Mouse (Mus musculus) neutrophil, adult 5-6 weeks (primary cell): Measurements from ENCODE around the gene Rnf166. TPM values are rescaled to one million over a fixed set of nuclear protein-coding genes. Genes with fewer than 3 reads are reported as not detected.
A peak's percentile ranks its signal among the peaks of the same experiment; 100 is the strongest.

ENCODE experiments used
- ATAC-seq: fragments of 151-379, 151-347 bp; 2 replicates; pipeline ENCODE4 v1.8.0; 2017; ENCODE audit warnings: mild to moderate bottlenecking, moderate TSS enrichment; ENCODE audit not compliant: insufficient number of reproducible peaks, poor library complexity, low FRiP score, severe bottlenecking; ENCODE audit errors: extremely low read depth
- total RNA-seq: library from RNA; stranded (forward); fragments of 200-1000 nt; gene quantifications from 2 replicates; pipeline ENCODE4 v1.2.3, GENCODE M21; 2017

Gene Rnf166
- total RNA-seq, 1 experiment from 2014 or later: 42.0 TPM

GRCm38 (mm10) chr8:122444058-122444748, 31.7 kb downstream of the Rnf166 start:
- ATAC-seq: no peak

GRCm38 (mm10) chr8:122443262-122444006, 32.4 kb downstream of the Rnf166 start, which contains the start of gene Mvd:
TSS of gene Mvd (minus strand) at chr8:122443422.
- ATAC-seq: peak; percentile 95

DNA sequence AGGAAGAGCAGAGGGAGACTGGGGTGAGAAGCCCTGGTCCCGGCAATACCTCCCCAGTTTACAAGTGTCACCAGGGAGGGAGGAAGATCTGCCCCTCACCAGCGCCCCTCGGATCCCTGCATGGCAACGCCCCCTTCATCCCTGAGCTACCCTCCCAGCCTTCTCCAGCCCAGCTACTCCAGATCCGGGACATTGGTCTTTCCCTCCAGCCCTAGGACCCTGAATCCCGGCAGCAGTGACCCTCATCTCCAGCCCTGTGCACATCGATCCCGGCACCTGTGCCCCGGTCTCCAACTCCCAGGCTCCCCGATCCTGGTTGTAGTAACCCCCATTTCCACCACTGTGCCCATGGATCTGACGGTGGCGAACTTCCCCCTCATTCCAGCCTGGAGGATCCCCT, 33.1 kb downstream of the Rnf166 start:
- ATAC-seq: no peak

DNA sequence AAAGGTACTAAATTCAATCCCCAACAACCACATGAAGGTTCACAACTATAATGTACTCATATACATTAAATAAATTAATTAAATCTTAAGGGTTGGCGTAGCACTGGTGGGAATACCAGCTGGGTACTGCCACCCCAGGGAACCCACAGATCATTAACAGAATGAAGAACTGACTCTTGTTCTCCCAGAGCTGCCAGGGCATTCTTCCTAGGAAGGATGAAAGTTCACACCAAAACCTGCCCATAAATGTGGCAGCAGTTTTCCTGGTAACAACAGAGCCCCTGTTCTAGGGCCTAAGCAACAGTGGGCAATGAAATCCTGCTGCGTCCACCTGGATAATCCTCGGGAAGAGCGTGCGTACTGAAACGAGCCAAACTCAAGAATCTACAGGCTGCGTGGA, 33.5 kb downstream of the Rnf166 start:
- no peak for ATAC-seq

- no peak for ATAC-seq
Observed at GRCm38 (mm10) chr8:122441326-122441725, 34.5 kb downstream of the Rnf166 start.

DNA sequence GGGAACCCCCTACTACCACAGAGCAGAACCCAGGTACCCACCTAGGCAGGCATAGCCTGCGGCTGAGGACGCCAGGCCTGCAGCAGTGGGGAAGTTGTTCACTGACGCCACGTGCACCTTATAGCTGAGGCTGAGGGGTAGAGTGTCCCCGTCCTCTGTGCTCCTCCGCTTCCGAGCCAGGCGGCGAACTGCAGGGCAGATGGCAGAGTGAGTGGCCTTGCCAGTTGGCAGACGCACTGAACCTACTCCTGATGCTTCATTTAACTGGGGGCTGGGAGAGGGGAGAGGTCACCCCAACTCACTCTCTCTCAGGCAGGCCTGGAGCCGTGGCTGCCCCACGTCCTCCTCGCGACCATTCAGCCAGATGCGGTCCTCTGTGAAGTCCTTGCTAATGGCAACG, 36.5 kb downstream of the Rnf166 start:
- no peak for ATAC-seq

DNA sequence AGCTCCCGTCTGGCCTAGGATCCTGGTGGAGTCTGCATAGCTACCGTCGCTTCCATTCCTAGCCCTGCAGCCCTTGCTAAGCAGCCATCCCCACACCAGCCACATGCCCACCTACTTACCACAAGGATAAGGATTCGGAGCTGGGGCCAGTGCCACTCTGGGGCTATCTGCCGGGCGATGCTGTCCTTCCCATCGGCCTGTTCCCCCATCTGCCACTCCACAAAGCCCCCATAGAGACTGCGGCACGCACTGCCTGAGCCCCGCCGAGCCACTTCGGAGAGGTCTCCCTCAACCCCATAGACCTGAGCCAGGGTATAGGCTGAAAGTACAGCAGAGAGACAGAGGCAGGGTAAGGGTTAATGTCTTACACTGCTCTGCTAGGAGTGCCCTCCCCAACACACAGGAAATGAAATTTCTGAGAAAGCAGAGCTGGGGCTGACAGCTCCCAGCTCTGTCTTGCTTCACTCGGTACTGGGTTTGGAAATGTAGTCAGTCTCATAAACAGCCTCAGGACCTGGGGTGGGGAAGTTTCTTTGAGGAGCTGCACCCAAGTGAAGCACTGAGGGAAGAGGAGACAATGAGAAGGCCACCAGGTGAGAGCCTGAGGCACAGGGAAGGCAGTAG, 38.0 kb downstream of the Rnf166 start:
- no peak for ATAC-seq

DNA sequence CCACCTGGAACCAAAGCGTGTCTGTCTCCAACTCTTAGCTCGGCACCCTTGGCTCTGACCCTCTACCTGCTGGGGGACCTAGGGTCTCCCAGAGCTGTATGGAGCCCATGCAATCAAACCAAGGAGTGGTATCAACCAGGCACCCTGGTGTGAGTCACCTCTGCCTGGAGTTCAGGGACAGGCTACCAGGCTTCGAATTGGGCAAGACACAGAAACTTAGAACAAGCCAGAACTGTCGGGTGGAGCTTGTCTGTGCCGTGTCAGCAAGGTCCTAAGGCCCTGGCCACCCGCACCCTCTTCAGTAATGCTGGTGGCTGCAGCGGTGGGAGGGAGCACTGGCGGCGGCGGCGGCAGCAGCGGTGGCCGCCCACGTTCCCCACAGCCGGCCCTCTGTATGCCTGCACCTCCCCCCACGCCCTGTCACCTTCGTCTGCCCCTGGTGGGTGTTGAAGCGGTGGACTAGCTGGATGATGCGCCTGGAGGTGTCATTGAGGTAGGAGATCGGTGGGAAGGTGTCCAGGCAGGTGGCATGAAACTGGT, 39.2 kb downstream of the Rnf166 start:
- ATAC-seq: no peak

GRCm38 (mm10) chr8:122436146-122436545, 39.7 kb downstream of the Rnf166 start:
- ATAC-seq: no peak

DNA sequence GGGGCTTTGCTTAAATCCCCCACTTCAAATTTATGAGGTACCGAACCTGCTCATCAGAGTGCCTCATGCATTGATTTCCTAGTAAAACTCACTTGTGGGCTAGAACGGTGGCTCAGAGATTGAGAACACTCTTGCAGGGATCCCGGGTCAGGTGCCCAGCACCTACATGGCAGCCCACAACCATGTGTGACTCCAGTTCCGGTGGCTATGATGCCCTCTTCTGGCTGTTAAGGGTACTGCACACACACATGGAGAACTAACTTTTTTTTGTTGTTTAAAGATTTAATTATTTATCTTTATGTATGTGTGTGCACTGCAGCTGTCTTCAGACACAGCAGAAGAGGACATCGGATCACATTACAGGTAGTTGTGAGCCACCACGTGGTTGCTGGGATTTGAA, 40.5 kb downstream of the Rnf166 start:
- ATAC-seq: no peak

GRCm38 (mm10) chr8:122433269-122433905, 42.5 kb downstream of the Rnf166 start:
- ATAC-seq: no peak; the same call in 1 of the 2 replicates

DNA sequence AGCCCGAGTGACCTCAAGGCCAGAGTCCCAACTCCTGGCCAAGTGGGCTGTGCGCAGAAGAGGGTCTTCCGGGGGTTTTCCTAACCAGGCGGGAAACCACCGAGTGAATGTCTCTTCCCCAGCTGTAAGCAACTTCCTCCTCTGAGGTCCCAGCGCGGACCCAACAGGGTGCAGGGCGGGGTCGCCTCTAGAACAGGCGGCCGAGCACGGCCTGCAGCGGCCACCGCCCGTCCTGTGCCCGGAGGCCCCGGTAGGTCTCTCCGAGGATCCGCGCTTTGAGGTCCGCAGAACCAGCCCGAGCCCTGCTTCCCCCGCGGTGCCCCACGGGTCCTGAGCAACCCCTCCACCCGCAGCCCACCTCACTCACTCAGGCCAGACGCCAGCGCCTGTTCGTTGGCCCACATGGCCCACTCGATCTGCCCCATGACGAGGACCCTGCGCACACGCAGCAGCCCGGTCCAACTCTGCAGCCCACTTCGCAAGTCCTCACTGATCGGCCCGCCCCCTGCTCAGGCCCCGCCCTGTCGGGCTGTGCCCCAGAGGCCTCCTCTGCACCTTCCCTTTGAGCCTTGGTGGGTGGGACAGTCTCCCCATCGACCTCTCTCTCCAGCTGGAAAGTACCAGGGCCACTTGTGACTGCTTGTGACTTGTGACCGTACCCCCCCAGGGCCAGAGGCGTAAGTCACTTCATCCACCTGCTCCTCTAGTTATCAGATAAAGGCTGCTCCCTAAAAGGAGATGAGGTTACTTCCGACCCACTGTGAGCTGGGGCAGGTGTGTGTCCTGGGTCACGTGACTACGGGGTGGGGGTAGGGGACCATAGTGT, 43.2 kb downstream of the Rnf166 start, which contains the start of gene Cyba:
Gene Cyba (minus strand): TSS at position 488 of the 826 bp plus-strand sequence.
- ATAC-seq: peak; percentile 41

DNA sequence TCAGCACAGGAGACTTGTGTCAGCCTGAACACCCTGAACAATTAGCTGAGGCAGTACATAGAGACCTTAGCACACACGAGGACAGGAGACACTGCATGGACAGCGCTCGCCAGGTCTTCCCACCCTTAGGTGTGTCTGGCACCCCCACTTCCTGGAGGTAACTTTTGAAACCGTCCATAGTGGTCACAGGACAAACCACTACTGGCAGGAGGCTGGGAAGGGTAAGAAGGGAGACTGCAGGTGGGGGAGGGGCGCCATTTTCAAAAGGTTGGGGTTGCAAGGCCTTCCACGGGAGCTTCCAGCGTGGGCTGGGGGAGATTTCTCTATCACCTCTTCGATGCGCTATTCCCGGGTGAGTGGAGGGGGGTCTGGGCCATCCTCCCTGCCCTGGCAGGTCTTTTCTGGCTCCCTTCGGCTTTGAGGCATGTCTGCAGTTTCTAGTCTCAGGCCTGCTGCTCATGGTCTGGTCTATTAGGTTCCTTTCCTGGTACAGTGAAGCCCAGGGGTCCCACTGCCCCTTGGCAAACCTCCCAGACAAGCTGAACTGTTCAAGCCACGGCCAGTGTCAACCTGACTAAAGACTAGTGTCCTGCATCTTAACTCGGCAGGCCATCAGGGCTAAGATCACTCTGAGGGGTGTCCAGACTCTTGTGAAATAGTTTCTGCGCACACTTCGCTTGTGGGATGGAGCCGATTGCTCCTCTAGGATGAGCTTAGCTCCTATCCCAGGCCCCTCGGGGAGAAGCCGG, 44.0 kb downstream of the Rnf166 start:
- no peak for ATAC-seq

- ATAC-seq: no peak
Observed at GRCm38 (mm10) chr8:122430646-122431045, 45.2 kb downstream of the Rnf166 start.

GRCm38 (mm10) chr8:122430058-122430636, 45.7 kb downstream of the Rnf166 start:
- ATAC-seq: peak; percentile 72

DNA sequence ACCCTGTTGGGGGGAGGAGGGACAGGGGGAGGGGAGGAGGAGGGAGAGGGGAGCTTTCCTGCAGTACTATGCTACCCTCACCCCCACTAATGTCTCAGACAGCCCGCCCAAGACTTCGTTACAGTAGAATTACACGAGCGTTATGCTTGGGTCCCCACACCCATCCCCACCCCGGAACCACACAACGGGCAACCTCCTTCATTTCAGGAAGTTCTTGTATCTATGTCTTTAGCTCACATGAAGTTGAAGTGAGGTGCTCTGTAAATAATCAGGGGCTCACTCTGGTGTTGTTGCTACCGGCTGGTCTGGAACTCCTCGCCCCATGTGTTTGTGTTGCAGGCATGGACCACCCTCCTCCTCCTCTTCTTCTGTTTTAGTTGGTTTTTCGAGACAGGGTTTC, 47.7 kb downstream of the Rnf166 start:
- no peak; the same call in 1 of the 2 replicates for ATAC-seq

GRCm38 (mm10) chr8:122427607-122428006, 48.3 kb downstream of the Rnf166 start:
- no peak for ATAC-seq
